Mouse (Mus musculus) hindbrain, embryonic 15.5 days (tissue): ENCODE data around the gene Smim1. TPM values are rescaled to one million over a fixed set of nuclear protein-coding genes. Genes with fewer than 3 reads are reported as not detected.

ENCODE experiments used
- ATAC-seq: fragments of 200-750 bp; cut with Nextera tagmentation; 2 replicates; pipeline ENCODE4 v1.8.0; 2017; ENCODE audit warnings: low read depth, moderate number of reproducible peaks, moderate TSS enrichment; ENCODE audit not compliant: low FRiP score
- H3K27ac ChIP-seq: fragments of 300-500 bp; sonication (generic); replicated peaks from 2 replicates; pipeline ENCODE4 v1.5.1; 2015; ENCODE audit warnings: mild to moderate bottlenecking, inconsistent platforms
- H3K27me3 ChIP-seq: fragments of 300-500 bp; sonication (generic); 2 replicates; pipeline ENCODE4 v1.6.1; 2015; ENCODE audit warnings: control low read depth, inconsistent platforms
- H3K36me3 ChIP-seq: fragments of 300-500 bp; sonication (generic); 2 replicates; pipeline ENCODE4 v1.6.1; 2015; ENCODE audit warnings: control low read depth, inconsistent platforms
- H3K4me1 ChIP-seq: fragments of 300-500 bp; sonication (generic); replicated peaks from 2 replicates; pipeline ENCODE4 v1.6.1; 2015; ENCODE audit warnings: control low read depth, inconsistent platforms
- H3K4me2 ChIP-seq: fragments of 300-500 bp; sonication (generic); 2 replicates; pipeline ENCODE4 v1.6.1; 2015; ENCODE audit warnings: moderate library complexity, mild to moderate bottlenecking, inconsistent platforms
- H3K4me3 ChIP-seq: fragments of 300-500 bp; sonication (generic); 2 replicates; pipeline ENCODE4 v1.5.1; 2015; ENCODE audit warnings: mild to moderate bottlenecking, inconsistent platforms
- H3K9ac ChIP-seq: fragments of 300-500 bp; sonication (generic); 2 replicates; pipeline ENCODE4 v1.6.1; 2015; ENCODE audit warnings: inconsistent platforms
- H3K9me3 ChIP-seq: fragments of 300-500 bp; sonication (generic); 2 replicates; pipeline ENCODE4 v1.6.1; 2016; ENCODE audit warnings: control low read depth, inconsistent platforms
- WGBS: fragments of 180-500 bp; shearing (Covaris S2); methylation state at CpG from one replicate; pipeline ENCODE4 v1.1.7; 2015; 5-methylcytosine and 5-hydroxymethylcytosine counted together
- polyA plus RNA-seq: library from polyadenylated mRNA; unstranded; fragments of >200 nt; fragmentation: Nextera tagmentation; extraction: Ambion mirVana; gene quantifications from 2 replicates; pipeline ENCODE4 v1.2.1, GENCODE M21; 2015

The Smim1 gene
- polyA plus RNA-seq, 1 experiment from 2014 or later, result 10.8 TPM

DNA sequence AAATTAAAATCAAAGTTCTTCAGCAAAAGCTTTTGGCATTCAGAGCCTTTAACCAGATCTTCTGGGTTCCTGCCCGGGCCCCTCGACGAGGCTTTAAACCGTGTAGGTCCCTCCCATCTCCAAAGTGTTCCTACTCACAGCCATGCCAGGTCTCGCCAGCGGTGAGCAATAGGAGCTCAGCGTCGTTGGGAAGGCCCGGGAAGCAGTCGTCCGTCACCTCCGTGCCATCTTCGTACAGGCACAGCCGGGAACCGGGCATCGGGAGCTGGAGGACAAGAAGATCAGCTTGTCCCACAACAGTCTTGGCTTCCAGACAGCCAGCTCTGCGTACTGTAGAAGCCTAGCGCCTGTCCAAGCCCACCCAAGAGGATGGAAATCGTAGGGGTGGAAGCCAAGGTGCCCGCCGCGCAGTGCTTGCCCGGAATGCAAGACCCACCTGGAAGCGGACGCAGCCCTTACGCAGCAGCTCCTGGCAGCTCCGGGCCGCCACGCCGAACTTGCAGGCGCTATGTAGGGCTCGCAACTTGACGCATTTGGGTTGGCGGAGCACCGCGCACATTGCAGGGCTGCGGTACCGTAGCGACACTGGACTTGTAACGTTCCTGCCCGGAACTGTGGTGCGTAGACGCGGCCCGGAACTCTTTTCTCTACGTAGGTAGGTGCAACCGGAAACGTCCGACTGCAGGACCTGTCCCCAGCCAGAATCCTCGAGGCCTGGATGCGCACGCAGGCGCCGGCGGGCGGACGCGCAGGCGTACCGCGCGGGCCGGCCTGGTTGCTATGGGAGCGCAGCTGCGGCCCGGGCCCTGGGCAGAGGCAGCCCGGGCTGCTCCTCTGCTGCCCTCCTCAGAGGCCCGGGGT, 51.4 kb downstream of the Smim1 start, which contains the start of the genes Dffb and Cep104:
Dffb (minus strand) TSS at position 696 of the 861 bp plus-strand sequence.
Cep104 (plus strand) TSS at position 764 of the 861 bp plus-strand sequence.
- WGBS, result 2% methylated on average over 68 of the region's 68 CpGs
- H3K9me3 ChIP-seq, result no peaks in the 10 kb centered on the region
- peak within 1 kb of the TSS; percentile 84 for H3K27ac ChIP-seq
- peaks cover 26% of the 10 kb centered on the region for H3K36me3 ChIP-seq
- peak within 1 kb of the TSS; percentile 99 for H3K4me3 ChIP-seq
- peak within 1 kb of the TSS; percentile 95 for H3K9ac ChIP-seq
- H3K4me1 ChIP-seq, result peaks cover 40% of the 10 kb centered on the region
- H3K27me3 ChIP-seq, result no peaks in the 10 kb centered on the region
- peak; percentile 98 for ATAC-seq
- peak within 1 kb of the TSS; percentile 79 for H3K4me2 ChIP-seq

Other genes starting within 250 kb of the Smim1 start
- 51.7 and 54.6 TPM in 2 replicates for gene A430005L14Rik, start 69.0 kb downstream of the Smim1 start, polyA plus RNA-seq
- 8.3 and 10.2 TPM in 2 replicates for gene Dffb, start 51.1 kb downstream of the Smim1 start, polyA plus RNA-seq
- 19.8 and 20.3 TPM in 2 replicates for gene Cep104, start 51.0 kb downstream of the Smim1 start, polyA plus RNA-seq
- gene Lrrc47, start 14.5 kb downstream of the Smim1 start, polyA plus RNA-seq, result 21.3 and 22.0 TPM in 2 replicates
- not detected in 2 replicates for gene Ccdc27, start 16.4 kb upstream of the Smim1 start, polyA plus RNA-seq
- 0.31 and 0.92 TPM in 2 replicates for gene Trp73, start 114.0 kb upstream of the Smim1 start, polyA plus RNA-seq
- 41.3 and 45.5 TPM in 2 replicates for gene Wrap73, start 116.1 kb upstream of the Smim1 start, polyA plus RNA-seq
- gene Tprgl, start 134.4 kb upstream of the Smim1 start, polyA plus RNA-seq, result 209 and 219 TPM in 2 replicates
- gene Megf6, start 144.5 kb upstream of the Smim1 start, polyA plus RNA-seq, result 9.4 and 11.3 TPM in 2 replicates